Comparison of ENCODE assay signal across 17 mouse cellular contexts in the genomic region with DNA sequence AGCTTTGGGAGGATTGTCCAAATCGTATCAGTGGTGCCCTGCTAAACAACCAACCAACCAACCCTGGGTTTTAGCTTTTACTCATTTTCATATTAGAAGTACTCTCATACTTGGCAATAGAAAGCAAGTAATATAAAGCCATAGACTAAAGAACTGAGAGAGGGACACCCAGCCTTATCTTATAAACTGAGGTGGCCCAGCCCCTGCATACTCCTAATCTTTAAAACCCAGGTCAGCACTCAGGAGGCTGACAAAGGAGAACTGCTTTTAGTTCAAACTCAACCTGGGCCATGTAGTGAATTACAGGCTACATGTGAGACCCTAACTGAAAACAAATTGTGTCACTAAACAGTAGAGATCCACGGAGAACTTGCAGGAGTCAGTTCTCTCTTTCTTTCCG. TPM values are rescaled to one million over a fixed set of nuclear protein-coding genes. Genes with fewer than 3 reads are reported as not detected.
DNase-seq lines count a peak whose midpoint lies in the region; ATAC-seq and TF ChIP-seq lines count a peak whose summit lies in the region.
"Had no signal": no experiment of that assay in that cellular context is flagged by ENCODE, and none has a peak within 500 bp of the region (broad histone marks: within the 10 kb centered on the region; RNA-seq: fewer than 3 reads in every experiment).

No protein-coding gene starts in this region.

- TF ChIP-seq POLR2A in MEL (IDR thresholded peaks at IDR 0.05; ENCODE audit: control insufficient read depth in 1 of 2, insufficient read depth in 1 of 2, low read depth in 1 of 2, low read length in 2 of 2, poor library complexity in 1 of 2), result no peak

- no peaks in the 10 kb centered on the region for H3K79me2 ChIP-seq in MEL (ENCODE audit: control insufficient read depth, insufficient read depth, low read length, poor library complexity)

- H3K9me3 ChIP-seq in MEL (replicated peaks; ENCODE audit: insufficient read depth, low read length), result no peaks in the 10 kb centered on the region
- H3K9me3 ChIP-seq in liver, embryonic 14.5 days (ENCODE audit: control insufficient read depth, low read length), result no peaks in the 10 kb centered on the region
- H3K9me3 ChIP-seq: embryonic facial prominence, embryonic 12.5 days; forebrain, embryonic 12.5 days; heart, embryonic 12.5 days; hindbrain, embryonic 15.5 days had no signal

- peaks cover 3 to 10% of the 10 kb centered on the region in 2 experiments for H3K4me1 ChIP-seq in MEL (ENCODE audit: control insufficient read depth in 1 of 2, insufficient read depth in 2 of 2, low read length in 2 of 2)
- peaks cover 0 to 20% of the 10 kb centered on the region in 2 experiments; a peak in 3 of 4 replicates for H3K4me1 ChIP-seq in liver, embryonic 14.5 days (replicated peaks; ENCODE audit: control insufficient read depth in 2 of 2, insufficient read depth in 2 of 2, low read length in 1 of 2)

- no peak overlapping the region for H3K4me3 ChIP-seq in MEL (ENCODE audit: control insufficient read depth in 1 of 2, insufficient read depth in 1 of 2, low read depth in 2 of 2, low read length in 2 of 2)
- H3K4me3 ChIP-seq in liver, embryonic 14.5 days (ENCODE audit: insufficient read depth in 1 of 2, low read depth in 2 of 2, low read length in 2 of 2), result no peak overlapping the region
- H3K4me3 ChIP-seq: embryonic facial prominence, embryonic 12.5 days; forebrain, embryonic 12.5 days; heart, embryonic 12.5 days; hindbrain, embryonic 15.5 days had no signal

- ATAC-seq in liver, embryonic 14.5 days (ENCODE audit: insufficient read depth), result peak; percentile 52; the same call in 1 of the 2 replicates
- ATAC-seq in megakaryocyte-erythroid progenitor cell, adult 5-6 weeks (replicated peaks; ENCODE audit: low FRiP score, low TSS enrichment, poor library complexity, severe bottlenecking), result peak; percentile 89
- no peak for ATAC-seq in granulocyte monocyte progenitor cell, adult 5-6 weeks (replicated peaks; ENCODE audit: poor library complexity, severe bottlenecking)
- ATAC-seq: forebrain, embryonic 16.5 days had no signal

- peak overlapping the region; percentile 8; the same call in 1 of the 2 replicates for H3K4me2 ChIP-seq in liver, embryonic 14.5 days (ENCODE audit: low read depth)
- H3K4me2 ChIP-seq: embryonic facial prominence, embryonic 12.5 days; forebrain, embryonic 12.5 days; heart, embryonic 12.5 days; hindbrain, embryonic 15.5 days had no signal

- H3K36me3 ChIP-seq in MEL (ENCODE audit: control insufficient read depth in 1 of 2, insufficient read depth in 2 of 2, low read length in 2 of 2), result peaks cover 0 to 5% of the 10 kb centered on the region in 2 experiments; a peak in 2 of 4 replicates
- no peaks in the 10 kb centered on the region for H3K36me3 ChIP-seq in liver, embryonic 14.5 days (replicated peaks; ENCODE audit: control insufficient read depth, insufficient read depth, low read depth)

- WGBS in liver, embryonic 14.5 days (ENCODE audit: insufficient replicate concordance), result 77% methylated on average over 3 of the region's 3 CpGs

- H3K9ac ChIP-seq in MEL (ENCODE audit: control insufficient read depth, low read depth, low read length, poor library complexity, severe bottlenecking), result no peak overlapping the region
- no peak overlapping the region for H3K9ac ChIP-seq in liver, embryonic 14.5 days (replicated peaks)
- H3K9ac ChIP-seq: embryonic facial prominence, embryonic 12.5 days; forebrain, embryonic 12.5 days; heart, embryonic 12.5 days; hindbrain, embryonic 15.5 days had no signal

- no peak for TF ChIP-seq CTCF in MEL (IDR thresholded peaks at IDR 0.05 in 2 of 3, conservative IDR thresholded peaks at IDR 0.05 in 1 of 3; ENCODE audit: control insufficient read depth in 1 of 3, insufficient read depth in 1 of 3, low read depth in 2 of 3, low read length in 3 of 3, poor library complexity in 1 of 3, severe bottlenecking in 1 of 3)
- no peak for TF ChIP-seq CTCF in liver, embryonic 14.5 days (IDR thresholded peaks at IDR 0.05; ENCODE audit: low read depth)

- H3K27me3 ChIP-seq in MEL (ENCODE audit: control insufficient read depth in 1 of 2, insufficient read depth in 2 of 2, low read length in 2 of 2), result no peaks in the 10 kb centered on the region
- H3K27me3 ChIP-seq in liver, embryonic 14.5 days (ENCODE audit: control insufficient read depth, insufficient read depth, low read length), result no peaks in the 10 kb centered on the region
- H3K27me3 ChIP-seq: CH12.LX; embryonic facial prominence, embryonic 12.5 days; forebrain, embryonic 12.5 days; heart, embryonic 12.5 days; hindbrain, embryonic 15.5 days had no signal

- no peak for TF ChIP-seq RAD21 in MEL (IDR thresholded peaks at IDR 0.05; ENCODE audit: low read depth, low read length)

- peak; percentile 62 to 64 for TF ChIP-seq EP300 in MEL (IDR thresholded peaks at IDR 0.05; ENCODE audit: low read depth in 1 of 2, low read length in 2 of 2)
- TF ChIP-seq EP300 in liver, embryonic 14.5 days (IDR thresholded peaks at IDR 0.05; ENCODE audit: low read depth), result peak; percentile 52; the same call in 1 of the 2 replicates

- H3K27ac ChIP-seq in MEL (ENCODE audit: control insufficient read depth, low read depth, low read length), result no peak overlapping the region; the same call in 1 of the 2 replicates
- no peak overlapping the region for H3K27ac ChIP-seq in liver, embryonic 14.5 days
- H3K27ac ChIP-seq: embryonic facial prominence, embryonic 12.5 days; forebrain, embryonic 12.5 days; hindbrain, embryonic 15.5 days had no signal

- DNase-seq in MEL (ENCODE audit: low read depth, low spot score), result peak; percentile 66
- peak; percentile 22 for DNase-seq in c-Kit-positive CD71-positive TER-119-negative erythroid progenitor cells, embryonic 14.5 days (ENCODE audit: low read depth)
- peak in 1 of 3 experiments; percentile 29 for DNase-seq in liver, embryonic 14.5 days (ENCODE audit: low read depth in 3 of 3, low spot score in 3 of 3)
- DNase-seq in kidney, adult 18-20 months, result no peak
- DNase-seq: adrenal gland, adult 8-10 months; cerebellum, adult 2 months; cerebellum, postnatal 25 days; gastrocnemius, postnatal 14 days; heart, postnatal 36 days had no signal

TF ChIP-seq in MEL, 35 proteins besides CTCF, POLR2A, EP300 and RAD21:
- TF ChIP-seq RCOR1 (IDR thresholded peaks at IDR 0.05; ENCODE audit: low read depth, low read length) (0 out of 2 replicates have a peak, but pooled peaks have one; percentile 24), ZNF384 (IDR thresholded peaks at IDR 0.05; ENCODE audit: low read depth, low read length) (no peak), ZC3H11A (IDR thresholded peaks at IDR 0.05; ENCODE audit: low read depth, low read length) (no peak), CHD2 (IDR thresholded peaks at IDR 0.05; ENCODE audit: low read length) (no peak), NELFE (IDR thresholded peaks at IDR 0.05; ENCODE audit: low read depth, low read length) (no peak), TBP (IDR thresholded peaks at IDR 0.05; ENCODE audit: low read depth, low read length) (no peak), TCF12 (IDR thresholded peaks at IDR 0.05; ENCODE audit: low read depth, low read length) (peak; percentile 64), ETS1 (IDR thresholded peaks at IDR 0.05; ENCODE audit: low read depth, low read length) (no peak), TAL1 (IDR thresholded peaks at IDR 0.05; ENCODE audit: low read length) (peak; percentile 61), GATA1 (IDR thresholded peaks at IDR 0.05; ENCODE audit: low read depth, low read length) (peak; percentile 67), ELF1 (IDR thresholded peaks at IDR 0.05; ENCODE audit: low read depth, low read length) (no peak), SMC3 (IDR thresholded peaks at IDR 0.05; ENCODE audit: low read depth, low read length) (no peak), POLR2AphosphoS2 (IDR thresholded peaks at IDR 0.05; ENCODE audit: low read length) (no peak), NRF1 (IDR thresholded peaks at IDR 0.05; ENCODE audit: insufficient read depth, low read depth, low read length, poor library complexity, severe bottlenecking) (no peak), GABPA (IDR thresholded peaks at IDR 0.05; ENCODE audit: low read depth, low read length) (no peak), CHD1 (IDR thresholded peaks at IDR 0.05; ENCODE audit: low read depth, low read length) (no peak), KAT2A (conservative IDR thresholded peaks at IDR 0.05; ENCODE audit: low read depth, low read length) (no peak)
TF ChIP-seq in MEL: peak in this region for 4.

RNA-seq across cellular contexts. Expression of a gene that starts 36.8 kb away (rescaled TPM):
- total RNA-seq in MEL (2012; rRNA removed), result 0.85 and 1.3 TPM in 2 replicates
- polyA plus RNA-seq in MEL (2012; ENCODE audit: insufficient read depth in 1 of 2, insufficient read length in 2 of 2, low read depth in 1 of 2, low replicate concordance in 2 of 2, missing spikeins in 1 of 2), result 1 to 10 TPM in 1 of 2 experiments, not detected in 1; 3.0 TPM
- 0.69 and 1.3 TPM in 2 replicates for polyA plus RNA-seq in liver, embryonic 14.5 days (2012; rRNA removed)
- polyA plus RNA-seq in liver, embryonic 14.5 days (2014; fragmentation: Nextera tagmentation; extraction: Ambion mirVana), result 0.73 and 1.2 TPM in 2 replicates
- 1.9 and 4.2 TPM in 2 replicates for total RNA-seq in megakaryocyte-erythroid progenitor cell, adult 5-6 weeks (2014; fragmentation: Nextera tagmentation)
- total RNA-seq in megakaryocyte-erythroid progenitor cell, adult 5-6 weeks (2017), result 0.42 and 0.80 TPM in 2 replicates
- total RNA-seq in granulocyte monocyte progenitor cell, adult 5-6 weeks (2014; fragmentation: Nextera tagmentation), result 2.5 and 9.6 TPM in 2 replicates
- total RNA-seq in granulocyte monocyte progenitor cell, adult 5-6 weeks (2017), result 2.9 and 8.5 TPM in 2 replicates
